Mouse (Mus musculus): ENCODE data around the gene Prps1.
"Not testable (repeated sequence)": the region's sequence is repeated elsewhere in the genome, so short reads cannot be mapped to it uniquely, and the experiment has no call there.

The Prps1 gene

GRCm38 (mm10) chrX:140456279-140456731 lies at the start of gene Prps1:
TSS of gene Prps1 (plus strand) at chrX:140456613.
- DNase-seq (ENCODE audit: low read depth, low spot score), result peak; percentile 86

GRCm38 (mm10) chrX:140407593-140407992 lies 48.8 kb upstream of the Prps1 start:
- no peak for DNase-seq (ENCODE audit: low read depth, low spot score)

GRCm38 (mm10) chrX:140418467-140418866 lies 37.9 kb upstream of the Prps1 start:
- DNase-seq (ENCODE audit: low read depth, low spot score), result no peak

GRCm38 (mm10) chrX:140427124-140427523 lies 29.3 kb upstream of the Prps1 start:
- DNase-seq (ENCODE audit: low read depth, low spot score), result no peak

- DNase-seq (ENCODE audit: low read depth, low spot score), result no peak
Measured at GRCm38 (mm10) chrX:140428252-140428651, 28.2 kb upstream of the Prps1 start.

- no peak for DNase-seq (ENCODE audit: low read depth, low spot score)
Measured at GRCm38 (mm10) chrX:140429985-140430384, 26.4 kb upstream of the Prps1 start.

- no peak for DNase-seq (ENCODE audit: low read depth, low spot score)
Measured at GRCm38 (mm10) chrX:140430506-140430905, 25.9 kb upstream of the Prps1 start.

- no peak for DNase-seq (ENCODE audit: low read depth, low spot score)
Measured at GRCm38 (mm10) chrX:140431981-140432380, 24.4 kb upstream of the Prps1 start.

GRCm38 (mm10) chrX:140432786-140433185 lies 23.6 kb upstream of the Prps1 start:
- DNase-seq (ENCODE audit: low read depth, low spot score), result no peak

GRCm38 (mm10) chrX:140437906-140438305 lies 18.5 kb upstream of the Prps1 start:
- no peak for DNase-seq (ENCODE audit: low read depth, low spot score)

GRCm38 (mm10) chrX:140445551-140445950 lies 10.9 kb upstream of the Prps1 start:
- no peak for DNase-seq (ENCODE audit: low read depth, low spot score)

GRCm38 (mm10) chrX:140450071-140450470 lies 6.3 kb upstream of the Prps1 start:
- no peak for DNase-seq (ENCODE audit: low read depth, low spot score)

- no peak for DNase-seq (ENCODE audit: low read depth, low spot score)
Measured at GRCm38 (mm10) chrX:140456751-140457491, 508 bp downstream of the Prps1 start.

- no peak for DNase-seq (ENCODE audit: low read depth, low spot score)
Measured at GRCm38 (mm10) chrX:140457502-140457901, 1.1 kb downstream of the Prps1 start.

- DNase-seq (ENCODE audit: low read depth, low spot score), result no peak
Measured at GRCm38 (mm10) chrX:140478231-140478630, 21.8 kb downstream of the Prps1 start.

GRCm38 (mm10) chrX:140479171-140479570 lies 22.8 kb downstream of the Prps1 start:
- DNase-seq (ENCODE audit: low read depth, low spot score), result no peak

- DNase-seq (ENCODE audit: low read depth, low spot score), result no peak
Measured at GRCm38 (mm10) chrX:140489174-140489573, 32.8 kb downstream of the Prps1 start.

- no peak for DNase-seq (ENCODE audit: low read depth, low spot score)
Measured at GRCm38 (mm10) chrX:140490203-140490602, 33.8 kb downstream of the Prps1 start.

GRCm38 (mm10) chrX:140491884-140492571 lies 35.6 kb downstream of the Prps1 start:
- no peak for DNase-seq (ENCODE audit: low read depth, low spot score)

GRCm38 (mm10) chrX:140493527-140494029 lies 37.2 kb downstream of the Prps1 start:
- no peak for DNase-seq (ENCODE audit: low read depth, low spot score)

GRCm38 (mm10) chrX:140494170-140494569 lies 37.8 kb downstream of the Prps1 start:
- no peak for DNase-seq (ENCODE audit: low read depth, low spot score)

- DNase-seq (ENCODE audit: low read depth, low spot score), result not testable (repeated sequence)
Measured at GRCm38 (mm10) chrX:140498431-140498830, 42.0 kb downstream of the Prps1 start.

- DNase-seq (ENCODE audit: low read depth, low spot score), result no peak
Measured at GRCm38 (mm10) chrX:140500306-140500705, 43.9 kb downstream of the Prps1 start.

Data from c-Kit-negative CD71-positive TER-119-positive erythroid progenitor cells, embryonic 14.5 days (primary cell).